Mouse (Mus musculus) liver, embryonic 13.5 days (tissue): ENCODE results near the gene Prr29. TPM values are rescaled to one million over a fixed set of nuclear protein-coding genes. Genes with fewer than 3 reads are reported as not detected.

Experiments used
- polyA plus RNA-seq: library from polyadenylated mRNA; unstranded; fragments of >200 nt; fragmentation: Nextera tagmentation; extraction: Ambion mirVana; gene quantifications from 2 replicates; pipeline ENCODE4 v1.2.1, GENCODE M21; 2015

The Prr29 gene
- polyA plus RNA-seq, 1 experiment from 2014 or later, result not detected

Other genes starting within 250 kb of the Prr29 start
- not detected in 2 replicates for gene Gm10840, start 204.6 kb upstream of the Prr29 start, polyA plus RNA-seq
- gene Limd2, start 204.6 kb upstream of the Prr29 start, polyA plus RNA-seq, result 82.2 and 87.8 TPM in 2 replicates
- gene Strada, start 163.3 kb upstream of the Prr29 start, polyA plus RNA-seq, result 9.4 and 10.5 TPM in 2 replicates
- gene Ccdc47, start 149.1 kb upstream of the Prr29 start, polyA plus RNA-seq, result 41.5 and 50.9 TPM in 2 replicates
- gene Ddx42, start 148.5 kb upstream of the Prr29 start, polyA plus RNA-seq, result 26.8 and 31.6 TPM in 2 replicates
- gene Ftsj3, start 109.4 kb upstream of the Prr29 start, polyA plus RNA-seq, result 55.4 and 66.0 TPM in 2 replicates
- 204 and 210 TPM in 2 replicates for gene Psmc5, start 109.3 kb upstream of the Prr29 start, polyA plus RNA-seq
- gene Smarcd2, start 92.5 kb upstream of the Prr29 start, polyA plus RNA-seq, result 27.8 and 29.2 TPM in 2 replicates
- 0.27 and 0.39 TPM in 2 replicates for gene Tcam1, start 88.8 kb upstream of the Prr29 start, polyA plus RNA-seq
- gene Gh, start 63.6 kb upstream of the Prr29 start, polyA plus RNA-seq, result not detected in 2 replicates
- gene Cd79b, start 50.7 kb upstream of the Prr29 start, polyA plus RNA-seq, result 3.7 and 4.4 TPM in 2 replicates
- gene Scn4a, start 12.2 kb upstream of the Prr29 start, polyA plus RNA-seq, result 0.02 TPM in 1 of 2 replicates, not detected in the other
- gene Icam2, start 22.6 kb downstream of the Prr29 start, polyA plus RNA-seq, result 18.6 and 19.5 TPM in 2 replicates
- 3.9 and 4.4 TPM in 2 replicates for gene Ern1, start 122.4 kb downstream of the Prr29 start, polyA plus RNA-seq
- gene Tex2, start 248.0 kb downstream of the Prr29 start, polyA plus RNA-seq, result 7.5 and 9.8 TPM in 2 replicates